Mouse (Mus musculus) frontal cortex, postnatal 10 days (tissue): ENCODE measurements around the gene Tbc1d21.

ENCODE experiments used
- DNase-seq, 2 experiments: peaks; one replicate each; pipeline ENCODE4 v3.0.0; 2022; ENCODE audit warnings: low spot score in 2 of 2, mixed read lengths in 1 of 2

Gene Tbc1d21

GRCm38 (mm10) chr9:58370355-58370754 lies at the start of gene Tbc1d21:
Gene Tbc1d21, minus strand, starts transcription at chr9:58370455.
- no peak for DNase-seq

GRCm38 (mm10) chr9:58411556-58411955 lies 41.3 kb upstream of the Tbc1d21 start:
- no peak for DNase-seq

GRCm38 (mm10) chr9:58410057-58410735 lies 39.9 kb upstream of the Tbc1d21 start:
- DNase-seq = no peak

- no peak for DNase-seq
Observed at GRCm38 (mm10) chr9:58409247-58409646, 39.0 kb upstream of the Tbc1d21 start.

- DNase-seq = no peak
Observed at GRCm38 (mm10) chr9:58404412-58404811, 34.2 kb upstream of the Tbc1d21 start.

GRCm38 (mm10) chr9:58401371-58402082 lies 31.3 kb upstream of the Tbc1d21 start:
- no peak for DNase-seq

GRCm38 (mm10) chr9:58399609-58400008 lies 29.4 kb upstream of the Tbc1d21 start:
- DNase-seq = no peak

GRCm38 (mm10) chr9:58394605-58395004 lies 24.4 kb upstream of the Tbc1d21 start:
- DNase-seq = no peak

GRCm38 (mm10) chr9:58393875-58394274 lies 23.6 kb upstream of the Tbc1d21 start:
- no peak for DNase-seq

GRCm38 (mm10) chr9:58388381-58388780 lies 18.1 kb upstream of the Tbc1d21 start:
- no peak for DNase-seq

GRCm38 (mm10) chr9:58378878-58379277 lies 8.6 kb upstream of the Tbc1d21 start:
- no peak for DNase-seq

- peak; percentile 37 to 64 for DNase-seq
Observed at GRCm38 (mm10) chr9:58373912-58374431, 3.7 kb upstream of the Tbc1d21 start.

GRCm38 (mm10) chr9:58371914-58372313 lies 1.7 kb upstream of the Tbc1d21 start:
- no peak for DNase-seq

GRCm38 (mm10) chr9:58369644-58370043 lies 611 bp downstream of the Tbc1d21 start:
- no peak for DNase-seq

GRCm38 (mm10) chr9:58364325-58364724 lies 5.9 kb downstream of the Tbc1d21 start:
- DNase-seq = no peak

GRCm38 (mm10) chr9:58361956-58362355 lies 8.3 kb downstream of the Tbc1d21 start:
- no peak for DNase-seq

- DNase-seq = no peak
Observed at GRCm38 (mm10) chr9:58361373-58361772, 8.9 kb downstream of the Tbc1d21 start.

- DNase-seq = no peak
Observed at GRCm38 (mm10) chr9:58355262-58356050, 14.8 kb downstream of the Tbc1d21 start.

- DNase-seq = no peak
Observed at GRCm38 (mm10) chr9:58354701-58355100, 15.6 kb downstream of the Tbc1d21 start.

- no peak for DNase-seq
Observed at GRCm38 (mm10) chr9:58353224-58353623, 17.0 kb downstream of the Tbc1d21 start.

- no peak for DNase-seq
Observed at GRCm38 (mm10) chr9:58347795-58348194, 22.5 kb downstream of the Tbc1d21 start.

GRCm38 (mm10) chr9:58346498-58346897 lies 23.8 kb downstream of the Tbc1d21 start:
- no peak for DNase-seq
